Mouse (Mus musculus): ENCODE measurements around the gene Ntng1. TPM values are rescaled to one million over a fixed set of nuclear protein-coding genes. Genes with fewer than 3 reads are reported as not detected.

Ntng1 gene
- polyA plus RNA-seq, 1 experiment from 2014 or later, result 3.3 TPM

Other genes with a start within 250 kb of the Ntng1 start
- 19.8 and 21.6 TPM in 2 replicates for gene Prmt6, start 107.0 kb upstream of the Ntng1 start, polyA plus RNA-seq (2015; fragmentation: Nextera tagmentation; extraction: Ambion mirVana)